Mouse (Mus musculus) hindbrain, postnatal 0 days (tissue): ENCODE results near the gene Mif. TPM values are rescaled to one million over a fixed set of nuclear protein-coding genes. Genes with fewer than 3 reads are reported as not detected.

Experiments used
- ATAC-seq: fragments of 200-750 bp; cut with Nextera tagmentation; 2 replicates; pipeline ENCODE4 v1.8.0; 2017; ENCODE audit warnings: mild to moderate bottlenecking, moderate TSS enrichment, moderate library complexity
- DNase-seq: peaks from one replicate; pipeline ENCODE4 v3.0.0-alpha.2; 2015; ENCODE audit warnings: low spot score
- H3K27ac ChIP-seq: fragments of 300-500 bp; sonication (generic); 2 replicates; pipeline ENCODE4 v1.5.1; 2014; ENCODE audit warnings: mild to moderate bottlenecking
- H3K27me3 ChIP-seq: fragments of 300-500 bp; sonication (generic); 2 replicates; pipeline ENCODE4 v1.6.1; 2014; ENCODE audit warnings: low read length, mixed read lengths; ENCODE audit not compliant: insufficient read depth
- H3K36me3 ChIP-seq: fragments of 300-500 bp; sonication (generic); 2 replicates; pipeline ENCODE4 v1.6.1; 2014; ENCODE audit warnings: low read length, mixed read lengths; ENCODE audit not compliant: insufficient read depth
- H3K4me1 ChIP-seq: fragments of 300-500 bp; sonication (generic); 2 replicates; pipeline ENCODE4 v1.6.1; 2014; ENCODE audit warnings: antibody characterized with exemption, low read length, mixed read lengths; ENCODE audit not compliant: insufficient read depth
- H3K4me2 ChIP-seq: fragments of 300-500 bp; sonication (generic); 2 replicates; pipeline ENCODE4 v1.6.1; 2014; ENCODE audit warnings: low read depth, mild to moderate bottlenecking, low read length, moderate library complexity, mixed read lengths
- H3K4me3 ChIP-seq: fragments of 300-500 bp; sonication (generic); 2 replicates; pipeline ENCODE4 v1.5.1; 2014; ENCODE audit warnings: low read length
- H3K9ac ChIP-seq: fragments of 300-500 bp; sonication (generic); replicated peaks from 2 replicates; pipeline ENCODE4 v1.6.1; 2014; ENCODE audit warnings: mild to moderate bottlenecking, low read length, moderate library complexity, mixed read lengths
- H3K9me3 ChIP-seq: fragments of 300-500 bp; sonication (generic); 2 replicates; pipeline ENCODE4 v1.6.1; 2016; ENCODE audit warnings: low read length, mixed read lengths
- CTCF ChIP-seq: IDR thresholded peaks from 2 replicates; pipeline ENCODE4 v1.5.1; 2016; ENCODE audit warnings: antibody characterized with exemption, control low read depth, low read depth
- WGBS: fragments of 180-500 bp; shearing (Covaris S2); extraction: QIAGEN DNeasy Blood & Tissue Kit; methylation state at CpG from one replicate; pipeline ENCODE4 v1.1.7; 2014; 5-methylcytosine and 5-hydroxymethylcytosine counted together
- polyA plus RNA-seq: library from polyadenylated mRNA; unstranded; fragments of >200 nt; fragmentation: Nextera tagmentation; extraction: Ambion mirVana; gene quantifications from 2 replicates; pipeline ENCODE4 v1.2.1, GENCODE M21; 2015
- total RNA-seq: library from RNA; depleted of rRNA; stranded (reverse); fragments of >200 nt; gene quantifications from 2 replicates; pipeline ENCODE4 v1.2.3, GENCODE M21; 2014

The Mif gene
- total and polyA plus RNA-seq, 2 experiments from 2014 or later = 1,072 to 1,891 TPM

DNA sequence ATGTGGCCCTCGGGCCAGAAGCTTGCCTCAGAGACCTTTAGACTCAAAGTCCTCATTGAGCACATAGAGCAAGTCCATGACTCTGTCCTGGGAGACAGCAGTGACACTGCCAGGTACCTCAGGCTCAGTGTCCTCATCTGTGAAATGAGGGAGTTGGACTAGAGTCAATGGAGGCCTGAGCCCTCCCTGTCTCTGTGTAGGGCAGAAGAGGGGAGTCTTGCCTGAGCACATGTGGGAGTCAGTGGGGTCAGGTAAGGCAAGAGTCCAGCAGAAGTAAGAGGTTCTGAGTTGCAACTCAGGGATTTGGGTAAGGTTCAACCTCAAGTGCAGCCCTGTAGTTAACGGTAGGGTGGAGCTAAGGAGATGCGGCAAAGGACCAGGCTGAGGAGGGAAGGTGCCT is 3.1 kb downstream of the Mif start:
- H3K9ac ChIP-seq = no peak overlapping the region
- DNase-seq (no peak), ATAC-seq (no peak)
- H3K27ac ChIP-seq = no peak overlapping the region
- no peak overlapping the region for H3K4me2 ChIP-seq
- peaks cover 5% of the 10 kb centered on the region for H3K36me3 ChIP-seq
- TF ChIP-seq CTCF = no peak
- WGBS = 83% methylated on average over 3 of the region's 3 CpGs
- no peaks in the 10 kb centered on the region for H3K27me3 ChIP-seq
- no peak overlapping the region for H3K4me3 ChIP-seq
- H3K9me3 ChIP-seq = no peaks in the 10 kb centered on the region
- H3K4me1 ChIP-seq = 0 out of 2 replicates have a peak, but pooled peaks cover 7% of the 10 kb centered on the region

DNA sequence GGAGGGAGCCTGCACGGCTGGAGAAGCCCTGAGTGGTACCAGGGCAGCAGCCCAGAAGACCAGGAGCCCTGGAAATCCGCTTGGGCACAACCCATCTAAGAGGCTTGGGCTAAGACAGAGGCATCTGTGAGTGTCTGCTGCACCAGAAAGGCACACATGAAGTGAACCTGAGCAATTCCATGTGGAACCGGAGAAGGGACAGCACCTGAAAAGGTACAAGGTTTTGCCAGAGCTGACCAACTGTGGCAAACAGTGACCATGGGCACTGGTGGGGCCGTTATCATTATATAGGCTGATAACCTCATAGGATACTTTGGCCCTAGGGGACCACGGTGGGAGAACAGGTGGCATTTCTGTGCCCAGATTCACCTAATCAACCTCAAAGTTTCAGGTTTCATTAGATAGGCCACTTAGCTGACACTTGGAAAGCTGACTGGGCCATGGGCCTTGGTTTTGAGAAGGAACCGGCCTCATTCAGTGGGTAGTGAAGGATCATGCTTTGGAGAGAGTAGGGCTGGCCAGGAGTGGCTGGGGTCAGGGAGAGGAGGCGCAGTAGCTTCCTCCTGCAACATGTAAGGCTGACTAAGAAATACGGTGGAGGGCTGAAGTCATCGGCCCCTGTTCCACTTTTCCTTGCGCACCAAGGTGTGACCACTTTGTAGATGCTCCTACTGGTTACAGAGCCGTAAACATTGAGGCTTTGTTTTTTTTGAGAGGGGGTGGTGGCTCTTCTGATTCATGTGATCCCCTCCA is 3.7 kb downstream of the Mif start:
- TF ChIP-seq CTCF = no peak
- no peak for ATAC-seq
- H3K4me3 ChIP-seq = no peak overlapping the region

DNA sequence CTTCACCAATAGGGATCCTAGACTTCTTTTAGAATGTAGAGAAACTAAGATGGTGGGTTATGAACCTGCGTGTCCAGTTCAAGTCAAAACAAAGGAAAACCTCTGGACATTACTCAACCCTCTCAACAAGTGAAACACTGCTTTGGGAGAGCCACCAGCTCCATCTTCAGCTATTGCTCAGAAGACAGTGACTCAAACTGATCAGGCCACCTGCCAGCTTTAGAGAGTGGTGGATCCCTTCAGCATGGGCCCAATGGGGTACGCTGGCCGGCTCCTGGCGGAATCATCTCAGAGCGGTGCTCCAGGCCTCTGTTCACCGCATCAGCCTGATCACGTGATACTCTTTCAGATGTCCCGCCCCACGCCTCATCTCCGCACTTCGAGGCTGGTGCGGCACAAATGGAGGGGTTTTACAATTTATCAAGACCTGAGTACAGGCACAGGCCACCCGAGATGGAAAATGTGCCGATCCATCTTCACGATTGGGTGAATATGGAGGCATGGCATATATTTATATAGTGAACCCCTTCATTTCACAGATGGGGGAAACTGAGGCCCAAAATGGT is 4.5 kb downstream of the Mif start:
- H3K4me2 ChIP-seq = no peak overlapping the region
- no peak for TF ChIP-seq CTCF
- H3K4me1 ChIP-seq = peaks cover 10% of the 10 kb centered on the region
- H3K36me3 ChIP-seq = peaks cover 5% of the 10 kb centered on the region
- H3K9me3 ChIP-seq = no peaks in the 10 kb centered on the region
- WGBS = 93% methylated on average over 15 of the region's 15 CpGs
- no peak overlapping the region for H3K4me3 ChIP-seq
- no peak overlapping the region for H3K27ac ChIP-seq
- H3K27me3 ChIP-seq = no peaks in the 10 kb centered on the region
- ATAC-seq = no peak
- H3K9ac ChIP-seq = no peak overlapping the region
- DNase-seq = no peak

More for the DNA sequence above, 3.7 kb downstream of the Mif start:
- Histone ChIP-seq H3K4me2 (no peak overlapping the region), H3K4me1 (peaks cover 9% of the 10 kb centered on the region), H3K9me3 (no peaks in the 10 kb centered on the region), H3K36me3 (peaks cover 5% of the 10 kb centered on the region), H3K27me3 (no peaks in the 10 kb centered on the region), H3K27ac (no peak overlapping the region), H3K9ac (no peak overlapping the region)
- WGBS = 86% methylated on average over 11 of the region's 11 CpGs
- no peak for DNase-seq

DNA sequence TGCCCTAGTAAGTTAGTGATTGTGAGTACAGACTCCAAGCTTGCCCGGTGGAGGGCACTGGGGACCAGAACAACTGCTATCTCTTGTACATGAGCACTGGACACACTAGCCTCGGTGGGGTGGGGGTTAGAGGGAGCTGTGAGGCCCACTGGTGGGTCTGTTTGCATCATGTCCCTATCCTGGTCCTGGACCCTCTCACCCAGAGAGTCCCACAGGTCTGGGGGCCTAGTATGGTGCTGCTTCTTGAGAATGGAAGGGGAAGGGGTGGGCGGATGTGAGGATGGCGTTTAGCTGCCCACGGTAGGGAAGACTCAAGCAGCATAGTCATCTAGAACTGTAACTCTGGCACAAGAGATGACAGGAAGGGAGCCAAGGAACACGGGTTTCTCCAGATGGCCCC is 5.2 kb downstream of the Mif start:
- Histone ChIP-seq H3K27me3 (no peaks in the 10 kb centered on the region), H3K9me3 (no peaks in the 10 kb centered on the region), H3K4me1 (peaks cover 8% of the 10 kb centered on the region), H3K9ac (no peak overlapping the region), H3K4me3 (no peak overlapping the region), H3K36me3 (peaks cover 5% of the 10 kb centered on the region), H3K4me2 (no peak overlapping the region), H3K27ac (no peak overlapping the region)
- WGBS = 71% methylated on average over 6 of the region's 6 CpGs
- DNase-seq (no peak), ATAC-seq (no peak)
- no peak for TF ChIP-seq CTCF

DNA sequence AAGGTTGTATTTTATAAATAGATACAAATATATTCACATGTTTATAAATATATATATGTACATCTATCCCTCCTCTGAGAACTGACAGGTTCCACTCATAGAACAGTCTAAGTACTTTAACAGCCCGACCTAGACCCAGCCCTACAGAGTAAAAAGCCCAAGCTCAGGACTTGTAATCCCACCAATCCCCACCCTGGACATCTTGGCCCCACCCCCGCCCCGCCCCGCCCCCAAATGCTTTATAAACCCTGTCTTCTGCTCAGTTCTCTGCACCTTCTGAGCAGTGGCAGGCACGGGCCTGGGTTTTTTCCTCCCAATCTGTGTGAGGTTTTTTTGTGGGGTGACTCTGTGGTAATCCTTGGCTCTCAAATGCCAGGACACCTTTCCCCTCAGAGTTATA is 5.9 kb downstream of the Mif start:
- WGBS = 53% methylated on average over 5 of the region's 5 CpGs
- no peak overlapping the region for H3K4me2 ChIP-seq
- ATAC-seq (0 out of 2 replicates have a peak, but pooled peaks have one; percentile 13), DNase-seq (no peak)
- no peak for TF ChIP-seq CTCF
- no peak overlapping the region for H3K27ac ChIP-seq
- no peaks in the 10 kb centered on the region for H3K9me3 ChIP-seq
- H3K36me3 ChIP-seq = peaks cover 5% of the 10 kb centered on the region
- no peak overlapping the region for H3K4me3 ChIP-seq
- no peaks in the 10 kb centered on the region for H3K27me3 ChIP-seq
- peaks cover 8% of the 10 kb centered on the region for H3K4me1 ChIP-seq
- no peak overlapping the region for H3K9ac ChIP-seq

DNA sequence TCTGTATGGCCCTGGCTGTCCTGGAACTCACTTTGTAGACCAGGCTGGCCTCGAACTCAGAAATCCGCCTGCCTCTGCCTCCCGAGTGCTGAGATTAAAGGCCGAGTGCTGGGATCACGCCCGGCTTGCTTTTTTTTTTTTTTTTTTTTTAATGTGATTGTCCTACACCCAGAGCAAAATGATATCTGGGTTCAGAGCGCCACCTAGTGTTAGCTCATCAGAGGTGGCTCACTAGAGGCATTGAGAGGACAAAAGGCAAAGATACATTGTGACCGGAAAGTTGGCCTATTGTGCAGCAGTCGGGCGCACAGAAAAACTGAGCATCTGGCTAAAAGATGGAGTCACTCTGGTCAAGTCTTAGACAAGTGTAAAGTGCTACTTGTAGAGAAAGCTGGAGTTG is 6.6 kb downstream of the Mif start:
- 14% methylated on average over 10 of the region's 10 CpGs for WGBS
- H3K4me3 ChIP-seq = no peak overlapping the region
- H3K9ac ChIP-seq = no peak overlapping the region
- H3K36me3 ChIP-seq = peaks cover 5% of the 10 kb centered on the region
- ATAC-seq = peak; percentile 72
- no peak overlapping the region for H3K27ac ChIP-seq
- no peaks in the 10 kb centered on the region for H3K27me3 ChIP-seq
- H3K4me2 ChIP-seq = no peak overlapping the region
- H3K4me1 ChIP-seq = peaks cover 8% of the 10 kb centered on the region
- no peaks in the 10 kb centered on the region for H3K9me3 ChIP-seq
- peak; percentile 93 for DNase-seq
- peak; percentile 82 for TF ChIP-seq CTCF
